Mouse (Mus musculus) kidney, adult 8-10 months (tissue): ENCODE data around the gene Flt1.

Experiments used
- DNase-seq, 2 experiments: peaks; one replicate each; pipeline ENCODE4 v3.0.0; 2022

Gene Flt1

DNA sequence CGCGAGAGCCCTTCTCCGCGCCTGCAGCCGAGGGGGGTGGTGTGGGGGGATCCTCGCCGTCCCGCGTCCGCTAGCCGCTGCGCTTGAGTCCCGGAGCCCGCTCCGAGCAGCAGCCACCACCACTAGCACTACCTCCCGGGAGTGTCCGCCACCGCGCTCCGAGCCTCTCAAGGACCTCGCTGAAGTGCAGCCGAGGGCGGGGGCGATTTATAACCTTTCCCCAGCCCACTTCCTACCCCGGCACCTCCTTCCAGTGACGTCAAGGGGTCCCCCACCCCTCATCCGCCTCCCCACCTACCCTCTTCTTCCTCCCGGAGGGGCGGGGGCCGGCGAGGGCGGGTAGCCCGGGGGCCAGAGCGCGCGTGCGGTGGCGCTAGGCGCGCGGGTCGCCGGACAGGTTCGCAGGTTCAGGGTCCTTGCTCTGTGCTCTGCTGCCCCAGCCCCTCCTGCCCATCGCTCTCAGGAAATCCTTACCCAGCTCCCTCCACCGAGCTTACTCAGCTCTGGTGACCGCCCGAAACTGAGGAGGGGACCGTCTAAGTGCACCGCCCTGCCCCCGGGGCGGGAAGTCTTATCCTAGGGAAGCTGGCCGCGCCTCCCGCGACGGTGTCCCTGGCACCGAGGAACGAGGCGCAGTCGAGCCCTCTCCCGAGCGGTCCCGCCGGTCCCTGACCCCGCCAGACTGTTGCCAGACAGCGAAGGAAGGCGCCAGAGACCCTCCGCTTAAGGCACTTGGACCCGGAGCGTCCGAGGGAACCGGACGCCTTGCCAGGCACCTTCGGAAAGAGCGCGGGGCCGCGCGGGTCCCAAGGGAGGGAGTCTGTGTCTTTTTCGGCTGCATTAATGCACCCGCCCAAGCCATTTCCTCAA lies at the start of gene Flt1:
TSS of gene Flt1 (minus strand) at position 181 of the 870 bp plus-strand sequence.
- peak; percentile 72 to 76 for DNase-seq

- no peak for DNase-seq
These were observed 49.4 kb upstream of the Flt1 start for GRCm38 (mm10) chr5:147775222-147775621.

- DNase-seq: no peak
These were observed 44.1 kb upstream of the Flt1 start for GRCm38 (mm10) chr5:147769918-147770317.

DNA sequence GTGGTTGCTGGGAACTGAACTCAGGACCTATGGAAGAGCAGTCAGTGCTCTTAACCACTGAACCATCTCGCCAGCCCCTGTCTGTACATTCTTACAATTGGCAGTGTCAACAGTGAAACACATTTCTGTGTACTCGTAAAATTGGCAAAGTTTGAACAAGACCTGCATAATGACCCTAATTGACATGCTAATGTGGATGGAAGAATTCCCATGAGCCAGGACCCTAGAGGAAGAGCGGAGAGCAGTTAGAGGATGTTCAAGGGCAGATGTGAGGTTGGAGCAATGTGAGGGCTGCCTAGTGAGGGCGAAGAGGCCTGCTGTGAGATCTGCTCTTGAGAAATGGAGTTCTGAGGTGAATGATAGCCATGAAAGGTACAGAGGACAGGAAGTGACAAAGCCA lies 38.2 kb upstream of the Flt1 start:
- no peak for DNase-seq

DNA sequence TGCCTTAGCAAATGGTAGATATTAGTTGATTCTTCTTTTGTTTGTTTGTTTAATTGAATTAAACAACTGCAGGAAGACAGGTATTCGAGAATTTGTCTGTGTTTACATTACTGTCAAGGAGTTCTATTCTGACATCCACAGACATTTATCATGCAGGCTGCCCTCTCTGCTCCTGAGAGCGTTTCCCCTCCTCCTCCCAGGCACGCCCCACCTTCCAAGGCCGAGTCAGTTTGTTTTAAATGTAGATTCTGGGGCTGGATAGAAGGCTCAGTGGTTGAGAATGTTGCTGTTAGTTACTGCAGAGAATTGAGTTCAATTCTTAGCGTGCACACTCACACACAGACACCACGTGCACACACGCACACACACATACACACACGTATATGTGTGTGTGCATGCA lies 36.2 kb upstream of the Flt1 start:
- DNase-seq: no peak

- DNase-seq: no peak
These were observed 35.5 kb upstream of the Flt1 start for GRCm38 (mm10) chr5:147761275-147761674.

DNA sequence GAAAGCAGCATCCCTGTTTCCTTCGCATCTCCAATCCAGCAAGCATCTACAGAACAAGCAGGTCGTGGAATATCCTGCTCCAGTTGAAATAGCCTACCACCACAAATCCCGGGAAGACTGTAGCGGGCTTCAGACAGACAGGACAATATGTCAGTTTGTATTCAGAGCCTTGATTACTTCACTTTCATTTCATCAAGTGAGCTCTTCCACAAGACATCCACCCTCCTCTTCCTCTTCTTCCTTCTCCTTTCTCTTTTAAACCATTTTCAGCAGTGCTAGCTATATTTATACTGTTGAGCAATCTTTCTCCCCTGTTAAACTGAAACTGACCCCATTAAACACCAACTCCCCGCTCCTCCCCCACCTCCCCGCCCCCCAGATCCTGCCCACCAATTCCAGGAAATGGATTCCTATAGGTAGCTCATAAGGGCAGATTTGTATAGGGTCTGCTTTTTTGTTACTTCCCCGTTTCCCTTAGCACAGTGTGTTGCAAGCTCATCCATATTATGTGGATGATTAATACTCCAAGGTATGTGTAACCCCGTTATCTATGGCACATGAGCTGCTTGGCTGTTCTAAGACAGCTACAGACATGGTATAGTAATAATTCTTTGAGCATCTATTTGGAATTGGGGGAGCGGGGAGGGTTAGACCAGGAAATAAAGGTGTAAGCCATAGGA lies 33.0 kb upstream of the Flt1 start:
- no peak for DNase-seq

DNA sequence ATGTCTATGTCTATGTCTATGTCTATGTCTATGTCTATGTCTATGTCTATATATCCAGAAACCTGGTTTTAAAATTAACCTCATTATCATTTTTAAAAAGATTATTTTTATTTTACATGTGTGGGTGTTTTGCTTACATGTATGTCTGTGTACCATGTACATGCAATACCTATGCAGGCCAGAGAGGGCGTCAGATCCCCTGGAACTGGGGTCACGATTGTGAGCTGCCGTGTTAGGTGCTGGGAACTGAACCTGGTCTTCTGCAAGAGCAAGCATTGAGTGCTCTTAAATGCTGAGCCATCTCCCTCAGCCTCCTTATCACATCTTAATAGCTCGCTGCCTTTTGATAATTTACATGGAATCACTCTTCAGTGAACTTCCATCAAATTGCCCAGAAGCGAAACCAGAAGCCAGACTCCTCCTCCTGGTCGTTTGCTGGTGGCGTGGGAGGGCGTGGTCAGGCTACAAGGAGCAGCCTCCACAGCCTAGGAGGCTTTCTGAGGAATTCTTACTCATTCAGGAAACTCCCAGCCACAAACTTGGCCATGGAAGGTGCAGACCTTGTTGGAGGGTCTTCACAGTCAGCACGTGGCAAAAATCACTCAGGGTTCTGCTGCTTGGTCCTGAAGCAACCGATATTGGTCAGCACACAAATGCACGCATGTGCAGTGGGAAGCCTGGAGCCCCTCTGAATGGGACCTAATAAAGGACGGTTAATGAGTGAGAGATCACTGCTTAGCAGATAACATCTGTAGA lies 32.2 kb upstream of the Flt1 start:
- peak; percentile 26 to 38 for DNase-seq

DNA sequence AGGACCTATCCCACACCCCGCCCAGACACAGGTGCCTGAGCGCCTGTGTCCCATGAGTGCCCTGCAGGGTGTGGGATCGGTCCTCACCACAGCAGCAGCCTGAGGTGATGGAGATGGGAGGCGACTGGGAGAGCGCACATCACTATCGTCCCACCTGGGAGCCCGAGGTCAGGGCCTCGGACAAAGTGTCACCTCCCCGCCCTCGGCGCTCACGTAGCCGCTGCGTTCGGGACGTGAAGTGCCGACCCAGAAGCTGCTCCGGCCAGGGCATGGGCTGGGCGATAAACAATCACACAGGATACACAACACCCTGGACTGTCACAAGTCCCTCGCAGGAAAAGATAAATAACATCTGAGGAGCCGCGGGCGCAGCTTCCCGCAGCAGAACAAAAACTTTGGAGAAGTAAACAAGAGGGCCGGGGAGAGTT lies 27.1 kb upstream of the Flt1 start:
- peak; percentile 62 to 73 for DNase-seq

- peak; percentile 71 to 80 for DNase-seq
These were observed 25.9 kb upstream of the Flt1 start for GRCm38 (mm10) chr5:147751673-147752130.

GRCm38 (mm10) chr5:147749972-147750371 lies 24.2 kb upstream of the Flt1 start:
- DNase-seq: no peak

DNA sequence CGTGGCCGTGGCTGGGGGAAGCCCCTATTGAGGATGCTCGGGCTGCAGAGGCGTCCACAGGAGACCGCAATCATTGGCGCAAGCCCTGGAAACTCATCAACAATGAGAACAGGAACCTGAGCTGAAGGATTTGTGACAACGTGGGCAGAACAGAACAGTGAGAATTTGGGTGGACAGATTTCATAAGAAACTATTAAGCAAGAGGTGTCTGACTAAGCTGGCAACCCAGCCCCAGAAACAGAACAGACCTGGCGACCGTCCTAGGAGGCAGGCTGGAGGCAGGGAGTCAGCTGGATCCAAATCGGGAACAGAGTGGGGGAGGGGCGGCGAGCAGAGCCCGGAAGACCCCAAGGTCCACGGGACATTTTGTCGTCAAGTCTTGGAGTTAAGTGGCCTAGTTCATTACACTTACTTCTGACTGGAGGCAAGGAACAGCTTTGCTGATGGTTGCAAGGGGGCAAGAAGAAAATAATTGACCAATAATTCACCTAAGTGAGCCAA lies 22.3 kb upstream of the Flt1 start:
- peak; percentile 33 to 41 for DNase-seq

DNA sequence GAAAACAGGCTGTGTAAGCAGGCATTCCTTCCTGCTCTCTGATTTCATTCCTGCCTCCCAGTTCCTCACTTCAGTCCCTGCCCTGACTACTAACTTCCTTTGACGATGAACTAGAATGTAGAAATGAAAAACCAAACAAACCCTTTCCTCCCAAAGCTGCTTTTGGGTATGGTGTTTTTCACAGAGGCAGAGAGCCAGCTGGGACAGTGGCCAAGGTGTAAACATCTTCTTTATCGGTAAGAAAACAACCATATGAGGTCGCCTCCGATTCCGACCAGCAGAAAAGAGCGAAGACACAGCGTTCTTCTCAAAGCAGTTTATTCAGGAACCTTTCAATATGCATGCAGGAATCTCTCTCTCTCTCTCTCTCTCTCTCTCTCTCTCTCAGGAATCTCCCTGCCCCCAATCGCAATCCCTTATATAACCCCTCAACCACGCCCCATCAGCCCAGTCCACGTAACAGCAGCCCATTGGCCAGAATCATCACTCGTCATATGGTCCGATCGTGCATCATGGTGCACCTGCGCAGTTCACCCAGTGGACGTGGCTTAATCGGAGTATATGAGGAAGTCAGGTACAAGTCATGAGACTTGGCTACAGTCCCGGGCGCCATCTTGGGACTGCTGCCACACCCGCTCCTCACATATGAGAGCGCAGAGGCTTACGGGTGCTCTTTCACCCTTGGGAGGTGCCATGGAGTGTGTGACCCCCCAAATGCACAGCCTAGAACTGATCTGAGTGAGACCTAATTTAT lies 19.3 kb upstream of the Flt1 start:
- no peak for DNase-seq

DNA sequence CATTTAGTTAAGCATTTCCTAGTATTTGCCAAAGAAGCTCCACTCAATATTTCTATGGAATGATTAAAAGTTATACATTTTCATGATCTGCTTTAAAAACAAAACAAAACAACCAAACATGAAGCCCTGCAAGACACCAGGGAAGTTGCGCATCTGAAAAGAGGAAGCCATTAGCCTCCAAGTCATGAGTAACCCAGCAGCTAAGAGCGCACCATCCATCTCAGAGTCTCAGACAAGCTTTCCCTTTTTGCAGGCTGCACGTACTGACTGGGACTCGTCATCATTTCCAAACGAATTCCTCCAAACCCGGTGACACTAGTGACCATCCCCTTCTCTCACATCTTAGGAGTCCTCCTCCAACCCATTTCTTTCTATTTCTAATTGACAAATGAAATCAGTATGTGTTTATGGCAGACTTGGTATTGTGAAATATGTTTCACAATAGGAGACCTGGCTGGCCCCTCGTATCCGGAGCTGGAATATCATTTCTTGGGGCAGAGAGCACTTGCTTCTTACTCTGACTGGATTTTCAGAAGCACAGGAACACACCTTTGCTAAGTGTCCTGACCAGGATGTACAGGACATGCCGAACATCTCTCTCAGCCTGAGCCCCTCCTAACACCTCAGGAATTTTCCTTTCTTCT lies 16.8 kb upstream of the Flt1 start:
- no peak for DNase-seq

GRCm38 (mm10) chr5:147736766-147737280 lies 11.0 kb upstream of the Flt1 start:
- DNase-seq: no peak

GRCm38 (mm10) chr5:147733682-147734081 lies 7.9 kb upstream of the Flt1 start:
- DNase-seq: no peak

GRCm38 (mm10) chr5:147732926-147733325 lies 7.1 kb upstream of the Flt1 start:
- DNase-seq: peak in 1 of 2 experiments; percentile 28

DNA sequence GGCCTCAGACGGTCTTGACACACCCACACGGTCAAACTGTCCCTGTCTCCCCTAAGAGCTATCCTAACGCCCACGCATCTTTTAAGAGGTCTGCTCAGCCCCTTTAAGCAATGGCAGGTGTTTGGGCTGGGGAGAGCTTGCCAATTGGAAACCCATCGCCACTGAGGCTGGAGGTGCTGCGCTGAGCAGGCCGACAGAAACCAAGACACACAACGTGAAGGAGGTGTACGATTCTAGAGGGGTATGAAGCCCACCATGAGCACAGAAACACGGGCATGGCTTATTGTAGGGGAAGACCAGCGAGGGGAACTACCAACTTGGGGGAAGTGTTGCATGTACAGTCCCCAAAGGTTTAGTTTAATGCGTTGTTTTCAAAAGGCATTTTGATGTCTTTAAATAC lies 1.7 kb upstream of the Flt1 start:
- no peak for DNase-seq

GRCm38 (mm10) chr5:147726701-147727393 lies 1.0 kb upstream of the Flt1 start:
- DNase-seq: no peak

DNA sequence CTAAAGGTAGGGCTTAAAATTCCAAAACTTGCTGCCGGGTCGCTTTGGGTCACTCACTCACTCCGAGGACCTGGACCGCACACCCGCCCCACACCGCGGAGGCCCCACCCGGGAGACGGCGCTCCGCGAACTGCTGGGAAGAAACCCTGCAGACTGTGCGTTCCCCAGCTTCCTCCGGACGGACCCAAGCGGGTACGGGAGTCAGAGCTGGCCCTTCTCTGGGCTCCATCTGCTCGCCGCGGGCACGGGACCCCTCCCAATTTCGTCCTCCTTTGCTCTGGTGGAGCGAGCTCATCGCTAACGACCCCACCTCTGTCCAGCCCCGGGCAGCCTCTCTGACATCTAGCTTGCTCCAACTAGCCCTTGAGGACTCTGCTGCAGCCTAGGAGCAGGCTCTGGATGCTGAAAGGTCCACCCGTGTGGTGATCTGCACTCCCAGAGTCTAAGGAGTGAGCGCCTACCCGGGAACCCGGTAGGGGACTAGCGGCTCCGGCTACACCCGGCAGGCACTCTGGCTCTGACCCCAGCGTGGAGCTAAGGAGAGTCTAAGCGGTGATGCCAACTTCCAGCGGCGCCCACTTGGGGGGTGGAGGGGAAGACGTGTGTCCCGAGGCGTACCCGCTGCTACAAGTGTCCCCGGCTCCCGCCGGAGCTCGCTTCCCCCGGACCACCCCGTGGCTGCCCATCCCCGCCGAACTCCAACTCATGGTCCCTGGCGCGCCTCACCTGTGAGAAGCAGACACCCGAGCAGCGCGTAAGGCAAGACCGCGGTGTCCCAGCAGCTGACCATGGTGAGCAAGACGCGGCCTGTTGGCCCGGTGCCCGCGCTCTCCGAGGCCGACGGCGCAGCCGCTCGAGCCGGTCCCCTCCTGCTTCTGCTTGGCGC lies 623 bp downstream of the Flt1 start:
- DNase-seq: peak in 1 of 2 experiments; percentile 23
